Mouse (Mus musculus): Measurements from ENCODE around the gene Fbxw8. TPM values are rescaled to one million over a fixed set of nuclear protein-coding genes. Genes with fewer than 3 reads are reported as not detected.
A peak's percentile ranks its signal among the peaks of the same experiment; 100 is the strongest.

The Fbxw8 gene
- total and polyA plus RNA-seq, 2 experiments from 2014 or later, result 16.5 to 49.7 TPM

- Histone ChIP-seq H3K4me1 (ENCODE audit: control insufficient read depth, insufficient read depth) (peaks cover 10% of the 10 kb centered on the region; the same call in 1 of the 2 replicates), H3K4me2 (ENCODE audit: low read depth, low read length) (no peak overlapping the region), H3K9me3 (replicated peaks; ENCODE audit: control insufficient read depth, low read length) (no peaks in the 10 kb centered on the region), H3K27me3 (ENCODE audit: control insufficient read depth, insufficient read depth, low read length) (no peaks in the 10 kb centered on the region), H3K36me3 (replicated peaks; ENCODE audit: control insufficient read depth, insufficient read depth, low read length) (peaks cover 44% of the 10 kb centered on the region), H3K4me3 (ENCODE audit: low read depth, low read length) (no peak overlapping the region), H3K9ac (replicated peaks; ENCODE audit: low read depth, low read length) (no peak overlapping the region), H3K27ac (ENCODE audit: low read depth) (no peak overlapping the region)
- DNase-seq (ENCODE audit: low spot score), result no peak
- TF ChIP-seq EP300 (IDR thresholded peaks at IDR 0.05; ENCODE audit: low read depth), result no peak
- TF ChIP-seq CTCF (IDR thresholded peaks at IDR 0.05; ENCODE audit: low read depth), result no peak
- 77% methylated on average over 7 of the region's 7 CpGs for WGBS
- no peak for ATAC-seq (ENCODE audit: insufficient read depth, low read depth)
These were observed 46.3 kb downstream of the Fbxw8 start for GRCm38 (mm10) chr5:118108794-118109440.

GRCm38 (mm10) chr5:118108124-118108793 lies 47.0 kb downstream of the Fbxw8 start:
- no peak overlapping the region for H3K4me3 ChIP-seq (ENCODE audit: low read depth, low read length)
- ATAC-seq (ENCODE audit: insufficient read depth, low read depth), result peak; percentile 72
- H3K9ac ChIP-seq (replicated peaks; ENCODE audit: low read depth, low read length), result no peak overlapping the region
- no peaks in the 10 kb centered on the region for H3K27me3 ChIP-seq (ENCODE audit: control insufficient read depth, insufficient read depth, low read length)
- H3K36me3 ChIP-seq (replicated peaks; ENCODE audit: control insufficient read depth, insufficient read depth, low read length), result peaks cover 43% of the 10 kb centered on the region
- TF ChIP-seq EP300 (IDR thresholded peaks at IDR 0.05; ENCODE audit: low read depth) (no peak), CTCF (IDR thresholded peaks at IDR 0.05; ENCODE audit: low read depth) (no peak)
- H3K4me1 ChIP-seq (ENCODE audit: control insufficient read depth, insufficient read depth), result peaks cover 10% of the 10 kb centered on the region; the same call in 1 of the 2 replicates
- WGBS, result 46% methylated on average over 17 of the region's 17 CpGs
- no peak overlapping the region for H3K4me2 ChIP-seq (ENCODE audit: low read depth, low read length)
- no peak overlapping the region for H3K27ac ChIP-seq (ENCODE audit: low read depth)
- no peaks in the 10 kb centered on the region for H3K9me3 ChIP-seq (replicated peaks; ENCODE audit: control insufficient read depth, low read length)
- peak; percentile 37 for DNase-seq (ENCODE audit: low spot score)

GRCm38 (mm10) chr5:118106667-118107066 lies 48.6 kb downstream of the Fbxw8 start:
- WGBS, result 90% methylated on average over 10 of the region's 10 CpGs
- no peak for ATAC-seq (ENCODE audit: insufficient read depth, low read depth)
- no peak for DNase-seq (ENCODE audit: low spot score)
- H3K27me3 ChIP-seq (ENCODE audit: control insufficient read depth, insufficient read depth, low read length), result no peaks in the 10 kb centered on the region
- no peak overlapping the region for H3K9ac ChIP-seq (replicated peaks; ENCODE audit: low read depth, low read length)
- H3K4me2 ChIP-seq (ENCODE audit: low read depth, low read length), result no peak overlapping the region
- H3K4me3 ChIP-seq (ENCODE audit: low read depth, low read length), result no peak overlapping the region
- no peaks in the 10 kb centered on the region for H3K9me3 ChIP-seq (replicated peaks; ENCODE audit: control insufficient read depth, low read length)
- TF ChIP-seq CTCF (IDR thresholded peaks at IDR 0.05; ENCODE audit: low read depth) (no peak), EP300 (IDR thresholded peaks at IDR 0.05; ENCODE audit: low read depth) (no peak)
- no peak overlapping the region for H3K27ac ChIP-seq (ENCODE audit: low read depth)
- peaks cover 10% of the 10 kb centered on the region; the same call in 1 of the 2 replicates for H3K4me1 ChIP-seq (ENCODE audit: control insufficient read depth, insufficient read depth)
- H3K36me3 ChIP-seq (replicated peaks; ENCODE audit: control insufficient read depth, insufficient read depth, low read length), result peaks cover 31% of the 10 kb centered on the region

- TF ChIP-seq EP300 (IDR thresholded peaks at IDR 0.05; ENCODE audit: low read depth), result no peak
- no peak for TF ChIP-seq CTCF (IDR thresholded peaks at IDR 0.05; ENCODE audit: low read depth)
- peaks cover 26% of the 10 kb centered on the region for H3K36me3 ChIP-seq (replicated peaks; ENCODE audit: control insufficient read depth, insufficient read depth, low read length)
- H3K4me1 ChIP-seq (ENCODE audit: control insufficient read depth, insufficient read depth), result peaks cover 10% of the 10 kb centered on the region; the same call in 1 of the 2 replicates
- DNase-seq (ENCODE audit: low spot score) (no peak), ATAC-seq (ENCODE audit: insufficient read depth, low read depth) (no peak)
- no peak overlapping the region for H3K27ac ChIP-seq (ENCODE audit: low read depth)
- H3K4me2 ChIP-seq (ENCODE audit: low read depth, low read length), result no peak overlapping the region
- 93% methylated on average over 8 of the region's 8 CpGs for WGBS
- no peaks in the 10 kb centered on the region for H3K9me3 ChIP-seq (replicated peaks; ENCODE audit: control insufficient read depth, low read length)
- H3K27me3 ChIP-seq (ENCODE audit: control insufficient read depth, insufficient read depth, low read length), result no peaks in the 10 kb centered on the region
- no peak overlapping the region for H3K9ac ChIP-seq (replicated peaks; ENCODE audit: low read depth, low read length)
- H3K4me3 ChIP-seq (ENCODE audit: low read depth, low read length), result no peak overlapping the region
These were observed 49.7 kb downstream of the Fbxw8 start for GRCm38 (mm10) chr5:118105536-118105935.

GRCm38 (mm10) chr5:118099870-118100478 lies 55.3 kb downstream of the Fbxw8 start:
- peaks cover 18% of the 10 kb centered on the region for H3K36me3 ChIP-seq (replicated peaks; ENCODE audit: control insufficient read depth, insufficient read depth, low read length)
- no peak overlapping the region for H3K4me3 ChIP-seq (ENCODE audit: low read depth, low read length)
- H3K9me3 ChIP-seq (replicated peaks; ENCODE audit: control insufficient read depth, low read length), result no peaks in the 10 kb centered on the region
- H3K4me1 ChIP-seq (ENCODE audit: control insufficient read depth, insufficient read depth), result no peaks in the 10 kb centered on the region
- no peak overlapping the region for H3K9ac ChIP-seq (replicated peaks; ENCODE audit: low read depth, low read length)
- DNase-seq (ENCODE audit: low spot score) (no peak), ATAC-seq (ENCODE audit: insufficient read depth, low read depth) (no peak)
- no peaks in the 10 kb centered on the region for H3K27me3 ChIP-seq (ENCODE audit: control insufficient read depth, insufficient read depth, low read length)
- TF ChIP-seq EP300 (IDR thresholded peaks at IDR 0.05; ENCODE audit: low read depth), result no peak
- TF ChIP-seq CTCF (IDR thresholded peaks at IDR 0.05; ENCODE audit: low read depth), result no peak
- WGBS, result 86% methylated on average over 8 of the region's 8 CpGs
- no peak overlapping the region for H3K27ac ChIP-seq (ENCODE audit: low read depth)
- H3K4me2 ChIP-seq (ENCODE audit: low read depth, low read length), result no peak overlapping the region

Measured in heart, postnatal 0 days (tissue).